Mouse (Mus musculus) MEL (cell line): ENCODE measurements at regions not wholly inside any gene's neighbourhood (a gene's known extent, or its start where the extent isn't known, plus 50 kb on each side); places are given as distances from the start of the nearest gene placed in this dataset.

Experiments used
- DNase-seq: peaks from one replicate; pipeline ENCODE4 v3.0.0; 2011; ENCODE audit warnings: low read depth, low spot score
- H3K27ac ChIP-seq: 2 replicates; pipeline ENCODE4 v1.5.1; 2012; ENCODE audit warnings: low read depth, mild to moderate bottlenecking, control low read depth, low read length, moderate library complexity; ENCODE audit not compliant: control insufficient read depth
- H3K27me3 ChIP-seq, 2 experiments: fragments of 150-350 bp in 1 of 2; sonication (generic) in 1 of 2; 2 replicates each; pipeline ENCODE4 v1.6.1; 2012; ENCODE audit warnings: low read length in 2 of 2, mild to moderate bottlenecking in 2 of 2, improper control_type of control experiment in 1 of 2, moderate library complexity in 1 of 2; ENCODE audit not compliant: insufficient read depth in 2 of 2, control insufficient read depth in 1 of 2
- H3K36me3 ChIP-seq, 2 experiments: 2 replicates each; pipeline ENCODE4 v1.6.1; 2012 to 2014; ENCODE audit warnings: low read length in 2 of 2, improper control_type of control experiment in 1 of 2, inconsistent platforms in 1 of 2, mild to moderate bottlenecking in 1 of 2; ENCODE audit not compliant: insufficient read depth in 2 of 2, control insufficient read depth in 1 of 2
- H3K4me1 ChIP-seq, 2 experiments: fragments of 150-350 bp in 1 of 2; sonication (generic) in 1 of 2; 2 replicates each; pipeline ENCODE4 v1.6.1; 2012; ENCODE audit warnings: low read length in 2 of 2, improper control_type of control experiment in 1 of 2, mild to moderate bottlenecking in 1 of 2; ENCODE audit not compliant: insufficient read depth in 2 of 2, control insufficient read depth in 1 of 2
- H3K4me3 ChIP-seq, 2 experiments: fragments of 150-350 bp in 1 of 2; sonication (generic) in 1 of 2; 2 replicates each; pipeline ENCODE4 v1.5.1; 2012; ENCODE audit warnings: low read depth in 2 of 2, low read length in 2 of 2, mild to moderate bottlenecking in 2 of 2, moderate library complexity in 2 of 2, control low read depth in 1 of 2, improper control_type of control experiment in 1 of 2; ENCODE audit not compliant: control insufficient read depth in 1 of 2, insufficient read depth in 1 of 2
- H3K79me2 ChIP-seq: 2 replicates; pipeline ENCODE4 v1.6.1; 2012; ENCODE audit warnings: mild to moderate bottlenecking, low read length, moderate library complexity; ENCODE audit not compliant: control insufficient read depth, poor library complexity, insufficient read depth
- H3K9ac ChIP-seq: 2 replicates; pipeline ENCODE4 v1.6.1; 2012; ENCODE audit warnings: low read depth, mild to moderate bottlenecking, control low read depth, low read length, moderate library complexity; ENCODE audit not compliant: control insufficient read depth, poor library complexity, severe bottlenecking
- H3K9me3 ChIP-seq: fragments of 150-350 bp; sonication (generic); replicated peaks from 2 replicates; pipeline ENCODE4 v1.6.1; 2012; ENCODE audit warnings: mild to moderate bottlenecking, low read length, improper control_type of control experiment, moderate library complexity; ENCODE audit not compliant: insufficient read depth
- CHD1 ChIP-seq: IDR thresholded peaks from 2 replicates; pipeline ENCODE4 v1.6.1; 2012; ENCODE audit warnings: low read depth, mild to moderate bottlenecking, inconsistent platforms, low read length, improper control_type of control experiment
- E2F4 ChIP-seq: IDR thresholded peaks from 2 replicates; pipeline ENCODE4 v1.6.1; 2011; ENCODE audit warnings: low read depth, low read length, improper control_type of control experiment, borderline replicate concordance
- EP300 ChIP-seq, 2 experiments: IDR thresholded peaks; 2 replicates each; pipeline ENCODE4 v1.6.1; 2011; ENCODE audit warnings: improper control_type of control experiment in 2 of 2, low read length in 2 of 2, low read depth in 1 of 2, mild to moderate bottlenecking in 1 of 2
- GABPA ChIP-seq: IDR thresholded peaks from 2 replicates; pipeline ENCODE4 v1.6.1; 2012; ENCODE audit warnings: low read depth, mild to moderate bottlenecking, inconsistent platforms, low read length, improper control_type of control experiment, moderate library complexity
- GATA1 ChIP-seq: IDR thresholded peaks from 2 replicates; pipeline ENCODE4 v1.6.1; 2011; ENCODE audit warnings: low read depth, low read length, improper control_type of control experiment
- KAT2A ChIP-seq: conservative IDR thresholded peaks from 2 replicates; pipeline ENCODE4 v1.6.1; 2012; ENCODE audit warnings: low read depth, low read length, improper control_type of control experiment, inconsistent platforms
- MAX ChIP-seq: IDR thresholded peaks from 2 replicates; pipeline ENCODE4 v1.6.1; 2011; ENCODE audit warnings: low read length, improper control_type of control experiment
- MAZ ChIP-seq: IDR thresholded peaks from 2 replicates; pipeline ENCODE4 v1.6.1; 2012; ENCODE audit warnings: low read depth, mild to moderate bottlenecking, inconsistent platforms, low read length, improper control_type of control experiment
- MXI1 ChIP-seq: IDR thresholded peaks from 2 replicates; pipeline ENCODE4 v1.6.1; 2011; ENCODE audit warnings: mild to moderate bottlenecking, low read depth, low read length, improper control_type of control experiment
- MYC ChIP-seq: IDR thresholded peaks from 2 replicates; pipeline ENCODE4 v1.6.1; 2011; ENCODE audit warnings: low read depth, mild to moderate bottlenecking, low read length, improper control_type of control experiment, moderate library complexity
- NRF1 ChIP-seq: IDR thresholded peaks from 2 replicates; pipeline ENCODE4 v1.6.1; 2014; ENCODE audit warnings: low read depth, mild to moderate bottlenecking, inconsistent platforms, low read length, improper control_type of control experiment, moderate library complexity; ENCODE audit not compliant: poor library complexity, insufficient read depth, severe bottlenecking
- POLR2AphosphoS2 ChIP-seq: IDR thresholded peaks from 2 replicates; pipeline ENCODE4 v1.6.1; 2011; ENCODE audit warnings: low read length, improper control_type of control experiment
- RAD21 ChIP-seq: IDR thresholded peaks from 2 replicates; pipeline ENCODE4 v1.6.1; 2011; ENCODE audit warnings: mild to moderate bottlenecking, low read depth, low read length, improper control_type of control experiment
- RCOR1 ChIP-seq: IDR thresholded peaks from 2 replicates; pipeline ENCODE4 v1.6.1; 2012; ENCODE audit warnings: low read depth, mild to moderate bottlenecking, inconsistent platforms, low read length, improper control_type of control experiment
- UBTF ChIP-seq: IDR thresholded peaks from 2 replicates; pipeline ENCODE4 v1.6.1; 2012; ENCODE audit warnings: low read depth, mild to moderate bottlenecking, inconsistent platforms, low read length, improper control_type of control experiment, moderate library complexity, borderline replicate concordance; ENCODE audit not compliant: insufficient read depth
- ZNF384 ChIP-seq: IDR thresholded peaks from 2 replicates; pipeline ENCODE4 v1.6.1; 2012; ENCODE audit warnings: low read depth, mild to moderate bottlenecking, inconsistent platforms, low read length, improper control_type of control experiment

GRCm38 (mm10) chr9:61055392-61055791 lies 261.1 kb downstream of the Uaca start:
- DNase-seq = no peak
- H3K27ac ChIP-seq = no peak overlapping the region
- no peaks in the 10 kb centered on the region for H3K27me3 ChIP-seq
- TF ChIP-seq KAT2A (no peak), NRF1 (no peak), ZNF384 (no peak), GATA1 (no peak), RCOR1 (no peak), E2F4 (no peak), EP300 (IDR thresholded peaks at IDR 0.05; ENCODE audit: low read depth in 1 of 2, low read length in 2 of 2) (no peak), GABPA (no peak), MXI1 (no peak), UBTF (no peak), MAX (no peak), POLR2AphosphoS2 (no peak), RAD21 (no peak), CHD1 (no peak)
- no peak overlapping the region for H3K9ac ChIP-seq
- no peaks in the 10 kb centered on the region for H3K79me2 ChIP-seq
- peaks cover 0 to 23% of the 10 kb centered on the region in 2 experiments; a peak in 2 of 4 replicates for H3K4me1 ChIP-seq
- no peaks in the 10 kb centered on the region for H3K9me3 ChIP-seq
- peaks cover 0 to 9% of the 10 kb centered on the region in 2 experiments; a peak in 2 of 4 replicates for H3K36me3 ChIP-seq
- no peak overlapping the region for H3K4me3 ChIP-seq

GRCm38 (mm10) chr9:61055928-61056730 lies 261.8 kb downstream of the Uaca start:
- H3K4me1 ChIP-seq = peaks cover 0 to 23% of the 10 kb centered on the region in 2 experiments; a peak in 2 of 4 replicates
- TF ChIP-seq MYC = 0 out of 2 replicates have a peak, but pooled peaks have one; percentile 7
- no peak for TF ChIP-seq MAZ
- TF ChIP-seq, all 39 proteins: peak for 1
- peak overlapping the region; percentile 60 for H3K27ac ChIP-seq
- no peaks in the 10 kb centered on the region for H3K79me2 ChIP-seq
- H3K9me3 ChIP-seq = no peaks in the 10 kb centered on the region
- peaks cover 0 to 9% of the 10 kb centered on the region in 2 experiments; a peak in 2 of 4 replicates for H3K36me3 ChIP-seq
- H3K27me3 ChIP-seq = no peaks in the 10 kb centered on the region
- H3K9ac ChIP-seq = no peak overlapping the region
- no peak overlapping the region for H3K4me3 ChIP-seq
- peak; percentile 18 for DNase-seq
